Mouse (Mus musculus) C2C12 (cell line): ENCODE measurements around the gene Zfp36. TPM values are rescaled to one million over a fixed set of nuclear protein-coding genes. Genes with fewer than 3 reads are reported as not detected.

Experiments used
- H3K27me3 ChIP-seq: one replicate; pipeline ENCODE4 v1.6.1; 2011; ENCODE audit not compliant: control insufficient read depth, insufficient read depth, insufficient read length
- H3K36me3 ChIP-seq: one replicate; pipeline ENCODE4 v1.6.1; 2011; ENCODE audit not compliant: control insufficient read depth, insufficient read depth
- H3K4me3 ChIP-seq: one replicate; pipeline ENCODE4 v1.5.1; 2011; ENCODE audit warnings: mild to moderate bottlenecking, control low read depth; ENCODE audit not compliant: poor library complexity, insufficient read depth, severe bottlenecking
- H3K79me2 ChIP-seq: one replicate; pipeline ENCODE4 v1.6.1; 2011; ENCODE audit not compliant: control insufficient read depth, insufficient read depth
- H3K79me3 ChIP-seq: one replicate; pipeline ENCODE4 v1.6.1; 2011; ENCODE audit warnings: low read depth, control low read depth
- H3ac ChIP-seq: one replicate; pipeline ENCODE3; 2011; ENCODE audit warnings: low read depth; ENCODE audit not compliant: control insufficient read depth, insufficient read length
- CEBPB ChIP-seq: IDR thresholded peaks from one replicate; pipeline ENCODE4 v1.6.1; 2011; ENCODE audit warnings: low read depth, mild to moderate bottlenecking, control low read depth, moderate library complexity
- CTCF ChIP-seq: IDR thresholded peaks from one replicate; pipeline ENCODE4 v1.5.1; 2011; ENCODE audit not compliant: control insufficient read depth, insufficient read depth, insufficient read length
- FOSL1 ChIP-seq: IDR thresholded peaks from one replicate; pipeline ENCODE4 v1.8.0; 2011; ENCODE audit warnings: mild to moderate bottlenecking, low read length; ENCODE audit not compliant: poor library complexity, insufficient read depth, severe bottlenecking
- MAX ChIP-seq: IDR thresholded peaks from one replicate; pipeline ENCODE4 v1.6.1; 2011; ENCODE audit warnings: mild to moderate bottlenecking, control low read depth
- MYOD1 ChIP-seq: IDR thresholded peaks from one replicate; pipeline ENCODE4 v1.6.1; 2011; ENCODE audit warnings: low read depth; ENCODE audit not compliant: control insufficient read depth, insufficient read length
- MYOG ChIP-seq: IDR thresholded peaks from one replicate; pipeline ENCODE4 v1.6.1; 2011; ENCODE audit not compliant: control insufficient read depth, insufficient read length; ENCODE audit errors: extremely low read depth
- USF1 ChIP-seq: IDR thresholded peaks from one replicate; pipeline ENCODE4 v1.6.1; 2011; ENCODE audit warnings: low read depth, mild to moderate bottlenecking, control low read depth, moderate library complexity
- polyA plus RNA-seq: library from polyadenylated mRNA; unstranded; fragments of >200 nt; fragmentation: generic; extraction: Trizol; gene quantifications from one replicate; pipeline ENCODE4 v1.2.1, GENCODE M21; 2012; ENCODE audit warnings: missing spikeins

Gene Zfp36
- polyA plus RNA-seq, 1 experiment: 11.2 TPM

GRCm38 (mm10) chr7:28334534-28334933, 45.5 kb downstream of the Zfp36 start:
- Histone ChIP-seq H3K4me3 (no peak overlapping the region), H3K79me3 (peaks cover 56% of the 10 kb centered on the region), H3K36me3 (peaks cover 31% of the 10 kb centered on the region), H3K79me2 (peaks cover 75% of the 10 kb centered on the region), H3ac (no peak overlapping the region), H3K27me3 (no peaks in the 10 kb centered on the region)
- TF ChIP-seq USF1 (no peak), CTCF (no peak), CEBPB (no peak), FOSL1 (no peak), MYOG (no peak), MAX (no peak), MYOD1 (no peak)

- TF ChIP-seq MYOG (no peak), MYOD1 (no peak), USF1 (no peak), FOSL1 (no peak), CTCF (no peak), MAX (no peak)
These were observed 51.8 kb downstream of the Zfp36 start for GRCm38 (mm10) chr7:28328260-28328659.

More at GRCm38 (mm10) chr7:28328260-28328659, 51.8 kb downstream of the Zfp36 start:
- Histone ChIP-seq H3K4me3 (no peak overlapping the region), H3K79me2 (peaks cover 22% of the 10 kb centered on the region), H3K27me3 (no peaks in the 10 kb centered on the region), H3ac (no peak overlapping the region), H3K79me3 (peaks cover 11% of the 10 kb centered on the region), H3K36me3 (peaks cover 56% of the 10 kb centered on the region)

Other genes with a start within 250 kb of the Zfp36 start
- 410 TPM for gene Fbl, start 210.5 kb downstream of the Zfp36 start, polyA plus RNA-seq
- gene Dyrk1b, start 200.8 kb downstream of the Zfp36 start, polyA plus RNA-seq: 5.3 TPM
- gene Eid2, start 112.4 kb downstream of the Zfp36 start, polyA plus RNA-seq: 6.9 TPM
- gene Eid2b, start 102.5 kb downstream of the Zfp36 start, polyA plus RNA-seq: 4.3 TPM
- not detected for gene Selenov, start 89.1 kb downstream of the Zfp36 start, polyA plus RNA-seq
- gene Dll3, start 78.0 kb downstream of the Zfp36 start, polyA plus RNA-seq: 0.06 TPM
- 130 TPM for gene Timm50, start 68.2 kb downstream of the Zfp36 start, polyA plus RNA-seq
- gene Supt5, start 41.5 kb downstream of the Zfp36 start, polyA plus RNA-seq: 82.4 TPM
- 6,019 TPM for gene Rps16, start 29.6 kb downstream of the Zfp36 start, polyA plus RNA-seq
- gene Plekhg2, start 7.7 kb downstream of the Zfp36 start, polyA plus RNA-seq: 29.0 TPM
- gene Med29, start 12.5 kb upstream of the Zfp36 start, polyA plus RNA-seq: 55.6 TPM
- 44.3 TPM for gene Paf1, start 12.7 kb upstream of the Zfp36 start, polyA plus RNA-seq
- gene Gmfg, start 57.2 kb upstream of the Zfp36 start, polyA plus RNA-seq: not detected
- gene Lrfn1, start 71.7 kb upstream of the Zfp36 start, polyA plus RNA-seq: not detected
- gene Ifnl2, start 130.2 kb upstream of the Zfp36 start, polyA plus RNA-seq: not detected
- gene Ifnl3, start 142.6 kb upstream of the Zfp36 start, polyA plus RNA-seq: not detected
- not detected for gene Sycn, start 160.6 kb upstream of the Zfp36 start, polyA plus RNA-seq
- gene Nccrp1, start 167.0 kb upstream of the Zfp36 start, polyA plus RNA-seq: not detected
- 42.6 TPM for gene Samd4b, start 217.9 kb upstream of the Zfp36 start, polyA plus RNA-seq
- gene Pak4, start 217.9 kb upstream of the Zfp36 start, polyA plus RNA-seq: 33.4 TPM